Comparison of ENCODE assay signal across 18 mouse cellular contexts in the genomic region with DNA sequence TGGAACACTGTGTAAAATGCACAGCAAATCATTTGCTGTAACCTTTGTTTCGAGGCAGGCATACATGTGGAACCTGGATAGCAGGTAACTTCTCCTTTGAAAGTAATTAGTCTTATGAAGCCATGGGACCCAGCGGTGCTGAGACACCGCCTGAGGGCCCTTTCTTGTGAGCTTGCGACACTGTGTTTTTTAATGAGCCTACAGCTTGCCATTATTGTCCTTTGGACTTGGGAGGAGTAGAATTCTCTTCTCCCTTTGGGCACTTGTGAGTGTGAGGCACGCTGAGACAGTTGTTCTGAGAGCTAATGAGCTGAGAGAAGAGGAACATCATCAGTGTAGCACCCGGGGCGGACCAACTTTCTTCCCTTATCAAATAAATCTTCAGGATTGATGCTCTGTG.
DNase-seq lines count a peak whose midpoint lies in the region; ATAC-seq and TF ChIP-seq lines count a peak whose summit lies in the region.
"Had no signal": no experiment of that assay in that cellular context is flagged by ENCODE, and none has a peak within 500 bp of the region (broad histone marks: within the 10 kb centered on the region; RNA-seq: fewer than 3 reads in every experiment).

No protein-coding gene starts in this region.

- intact Hi-C loops in heart, postnatal 10 days (cut with DNase I), result no loop called here

- H3K4me1 ChIP-seq in heart, embryonic 10.5 days, result peaks cover 71% of the 10 kb centered on the region
- peaks cover 24% of the 10 kb centered on the region for H3K4me1 ChIP-seq in hindbrain, embryonic 13.5 days (replicated peaks)
- no peaks in the 10 kb centered on the region for H3K4me1 ChIP-seq in hindbrain, embryonic 11.5 days (replicated peaks; ENCODE audit: control insufficient read depth, insufficient read depth, low read length)
- H3K4me1 ChIP-seq in midbrain, embryonic 15.5 days, result peaks cover 5% of the 10 kb centered on the region; the same call in 1 of the 2 replicates
- H3K4me1 ChIP-seq in intestine, embryonic 15.5 days (replicated peaks), result no peaks in the 10 kb centered on the region
- H3K4me1 ChIP-seq: liver, embryonic 15.5 days; midbrain, embryonic 12.5 days had no signal

- no peaks in the 10 kb centered on the region for H3K36me3 ChIP-seq in heart, embryonic 10.5 days
- H3K36me3 ChIP-seq in hindbrain, embryonic 13.5 days, result no peaks in the 10 kb centered on the region
- H3K36me3 ChIP-seq in hindbrain, embryonic 11.5 days (ENCODE audit: control insufficient read depth, insufficient read depth, low read length), result no peaks in the 10 kb centered on the region
- no peaks in the 10 kb centered on the region for H3K36me3 ChIP-seq in midbrain, embryonic 15.5 days (replicated peaks)
- no peaks in the 10 kb centered on the region for H3K36me3 ChIP-seq in intestine, embryonic 15.5 days
- H3K36me3 ChIP-seq: limb, embryonic 15.5 days; liver, embryonic 15.5 days; midbrain, embryonic 12.5 days had no signal

- no peak overlapping the region for H3K4me3 ChIP-seq in heart, embryonic 10.5 days
- H3K4me3 ChIP-seq in hindbrain, embryonic 13.5 days, result no peak overlapping the region
- no peak overlapping the region for H3K4me3 ChIP-seq in hindbrain, embryonic 11.5 days (ENCODE audit: low read depth, low read length)
- no peak overlapping the region for H3K4me3 ChIP-seq in midbrain, embryonic 15.5 days
- H3K4me3 ChIP-seq in intestine, embryonic 15.5 days (replicated peaks), result no peak overlapping the region
- H3K4me3 ChIP-seq: limb, embryonic 15.5 days; liver, embryonic 15.5 days; midbrain, embryonic 12.5 days had no signal

- no peak for ATAC-seq in hindbrain, embryonic 13.5 days (ENCODE audit: low FRiP score)
- no peak for ATAC-seq in hindbrain, embryonic 11.5 days (ENCODE audit: low FRiP score)
- peak; percentile 70; the same call in 1 of the 2 replicates for ATAC-seq in midbrain, embryonic 15.5 days (replicated peaks)
- ATAC-seq in intestine, embryonic 15.5 days, result no peak
- ATAC-seq: forebrain, embryonic 14.5 days had no signal

- TF ChIP-seq CTCF in brain, embryonic 14.5 days (IDR thresholded peaks at IDR 0.05; ENCODE audit: borderline replicate concordance, extremely low read depth, insufficient read depth, insufficient read length), result no peak

- no peaks in the 10 kb centered on the region for H3K9me3 ChIP-seq in heart, embryonic 10.5 days
- no peaks in the 10 kb centered on the region for H3K9me3 ChIP-seq in hindbrain, embryonic 13.5 days
- no peaks in the 10 kb centered on the region for H3K9me3 ChIP-seq in hindbrain, embryonic 11.5 days (ENCODE audit: control insufficient read depth, low read length)
- H3K9me3 ChIP-seq in midbrain, embryonic 15.5 days, result no peaks in the 10 kb centered on the region
- no peaks in the 10 kb centered on the region for H3K9me3 ChIP-seq in intestine, embryonic 15.5 days
- H3K9me3 ChIP-seq: limb, embryonic 15.5 days; liver, embryonic 15.5 days; midbrain, embryonic 12.5 days had no signal

- WGBS in heart, embryonic 10.5 days, result 82% methylated on average over 7 of the region's 7 CpGs
- WGBS in hindbrain, embryonic 13.5 days, result 33% methylated on average over 7 of the region's 7 CpGs
- 47% methylated on average over 7 of the region's 7 CpGs for WGBS in hindbrain, embryonic 11.5 days
- 52% methylated on average over 7 of the region's 7 CpGs for WGBS in midbrain, embryonic 15.5 days
- WGBS in intestine, embryonic 15.5 days, result 83% methylated on average over 7 of the region's 7 CpGs

- no peak for TF ChIP-seq POLR2A in brain, embryonic 14.5 days (IDR thresholded peaks at IDR 0.05; ENCODE audit: borderline replicate concordance, extremely low read depth, insufficient read depth, insufficient read length, poor library complexity, severe bottlenecking)

- peak overlapping the region; percentile 86 for H3K27ac ChIP-seq in heart, embryonic 10.5 days
- H3K27ac ChIP-seq in hindbrain, embryonic 13.5 days, result peak overlapping the region; percentile 24; the same call in 1 of the 2 replicates
- H3K27ac ChIP-seq in hindbrain, embryonic 11.5 days (ENCODE audit: low read depth, low read length), result no peak overlapping the region
- 0 out of 2 replicates have a peak overlapping the region, but pooled peaks have one; percentile 50 for H3K27ac ChIP-seq in midbrain, embryonic 15.5 days
- no peak overlapping the region for H3K27ac ChIP-seq in intestine, embryonic 15.5 days
- H3K27ac ChIP-seq: limb, embryonic 15.5 days; liver, embryonic 15.5 days; macrophage; midbrain, embryonic 12.5 days had no signal

- H3K9ac ChIP-seq in hindbrain, embryonic 13.5 days, result no peak overlapping the region
- no peak overlapping the region for H3K9ac ChIP-seq in hindbrain, embryonic 11.5 days (ENCODE audit: low read depth, low read length)
- no peak overlapping the region for H3K9ac ChIP-seq in midbrain, embryonic 15.5 days
- H3K9ac ChIP-seq in intestine, embryonic 15.5 days, result no peak overlapping the region
- H3K9ac ChIP-seq: limb, embryonic 15.5 days; liver, embryonic 15.5 days; midbrain, embryonic 12.5 days had no signal

- no peak overlapping the region for H3K4me2 ChIP-seq in hindbrain, embryonic 13.5 days
- H3K4me2 ChIP-seq in hindbrain, embryonic 11.5 days (replicated peaks; ENCODE audit: low read depth, low read length), result no peak overlapping the region
- H3K4me2 ChIP-seq in midbrain, embryonic 15.5 days, result no peak overlapping the region
- no peak overlapping the region for H3K4me2 ChIP-seq in intestine, embryonic 15.5 days (replicated peaks)
- H3K4me2 ChIP-seq: limb, embryonic 15.5 days; liver, embryonic 15.5 days; midbrain, embryonic 12.5 days had no signal

- DNase-seq in heart, embryonic 10.5 days (ENCODE audit: low spot score), result no peak
- DNase-seq in heart, postnatal 10 days, result no peak
- DNase-seq in hindbrain, embryonic 11.5 days (ENCODE audit: low spot score), result no peak
- DNase-seq in brain, embryonic 14.5 days (ENCODE audit: low read depth), result peak; percentile 71
- no peak for DNase-seq in adrenal gland, adult 18-20 months (ENCODE audit: low spot score in 2 of 2)
- DNase-seq: cerebellum, adult 8-10 months; kidney, adult 2 months; kidney, postnatal 10 days; right cerebral cortex, postnatal 14 days; thymus, postnatal 36 days had no signal

- H3K27me3 ChIP-seq in heart, embryonic 10.5 days (ENCODE audit: insufficient read depth, poor library complexity, severe bottlenecking), result no peaks in the 10 kb centered on the region
- H3K27me3 ChIP-seq in hindbrain, embryonic 13.5 days, result no peaks in the 10 kb centered on the region
- no peaks in the 10 kb centered on the region for H3K27me3 ChIP-seq in hindbrain, embryonic 11.5 days (ENCODE audit: control insufficient read depth, insufficient read depth, low read length)
- no peaks in the 10 kb centered on the region for H3K27me3 ChIP-seq in midbrain, embryonic 15.5 days (replicated peaks)
- no peaks in the 10 kb centered on the region for H3K27me3 ChIP-seq in intestine, embryonic 15.5 days (replicated peaks)
- H3K27me3 ChIP-seq: limb, embryonic 15.5 days; liver, embryonic 15.5 days; midbrain, embryonic 12.5 days had no signal

Comparison
In these comparisons a context has a peak if more than half of its experiments do, and no peak if none do; other contexts are left out.
1. H3K27ac ChIP-seq: peak in heart, embryonic 10.5 days (single experiment), hindbrain, embryonic 13.5 days (single experiment) and midbrain, embryonic 15.5 days (single experiment); none in hindbrain, embryonic 11.5 days (single experiment) and intestine, embryonic 15.5 days (single experiment).